Mouse (Mus musculus) kidney, postnatal 36 days (tissue): ENCODE data around the gene Nkain4.

ENCODE experiments used
- DNase-seq, 2 experiments: peaks; one replicate each; pipeline ENCODE4 v3.0.0; 2021 to 2022; ENCODE audit warnings: mixed read lengths in 2 of 2

Gene Nkain4

GRCm38 (mm10) chr2:180949947-180950346, 4.6 kb downstream of the Nkain4 start:
- no peak for DNase-seq

GRCm38 (mm10) chr2:180941869-180942268, 12.6 kb downstream of the Nkain4 start:
- no peak for DNase-seq

GRCm38 (mm10) chr2:180940187-180940586, 14.3 kb downstream of the Nkain4 start:
- no peak for DNase-seq

- no peak for DNase-seq
These were observed 22.1 kb downstream of the Nkain4 start for GRCm38 (mm10) chr2:180932418-180932817.

GRCm38 (mm10) chr2:180928723-180929122, 25.8 kb downstream of the Nkain4 start, which contains the start of gene Birc7:
Birc7 (plus strand) TSS chr2:180929023.
- DNase-seq = no peak

GRCm38 (mm10) chr2:180925176-180925575, 29.3 kb downstream of the Nkain4 start:
- peak; percentile 69 to 84 for DNase-seq

- no peak for DNase-seq
These were observed 31.8 kb downstream of the Nkain4 start for GRCm38 (mm10) chr2:180922739-180923138.

- peak; percentile 97 to 99 for DNase-seq
These were observed 33.6 kb downstream of the Nkain4 start, which contains the start of gene Ythdf1 for GRCm38 (mm10) chr2:180920810-180921400. Ythdf1 (minus strand) TSS chr2:180920949.

GRCm38 (mm10) chr2:180919913-180920809, 34.3 kb downstream of the Nkain4 start:
- peak; percentile 19 to 36 for DNase-seq

- no peak for DNase-seq
These were observed 38.5 kb downstream of the Nkain4 start for GRCm38 (mm10) chr2:180915886-180916433.

GRCm38 (mm10) chr2:180910928-180911327, 43.6 kb downstream of the Nkain4 start:
- no peak for DNase-seq

GRCm38 (mm10) chr2:180905556-180906221, 48.8 kb downstream of the Nkain4 start:
- no peak for DNase-seq

- DNase-seq = no peak
These were observed 49.9 kb downstream of the Nkain4 start for GRCm38 (mm10) chr2:180904435-180905208.

- peak in 1 of 2 experiments; percentile 17 for DNase-seq
These were observed 52.4 kb downstream of the Nkain4 start for GRCm38 (mm10) chr2:180902086-180902485.

GRCm38 (mm10) chr2:180897857-180898256, 56.6 kb downstream of the Nkain4 start:
- no peak for DNase-seq

- DNase-seq = no peak
These were observed 57.5 kb downstream of the Nkain4 start for GRCm38 (mm10) chr2:180896819-180897625.

- DNase-seq = no peak
These were observed 58.5 kb downstream of the Nkain4 start for GRCm38 (mm10) chr2:180895837-180896525.

- DNase-seq = no peak
These were observed 59.2 kb downstream of the Nkain4 start for GRCm38 (mm10) chr2:180895321-180895720.

- DNase-seq = peak; percentile 43 to 76
These were observed 59.8 kb downstream of the Nkain4 start for GRCm38 (mm10) chr2:180894734-180895133.

- peak; percentile 32 to 76 for DNase-seq
These were observed 60.4 kb downstream of the Nkain4 start for GRCm38 (mm10) chr2:180894029-180894623.
